Mouse (Mus musculus) liver, adult 10 weeks (tissue): ENCODE results near the gene Zfp14. TPM values are rescaled to one million over a fixed set of nuclear protein-coding genes. Genes with fewer than 3 reads are reported as not detected.

ENCODE experiments used
- polyA plus RNA-seq: library from polyadenylated mRNA; stranded (reverse); fragments of 350-450 nt; fragmentation: Illumina TruSeq; extraction: RNeasy Lipid Tissue Mini Kit (QIAGEN cat#74804); gene quantifications from one replicate; pipeline ENCODE4 v1.2.3, GENCODE M21; 2014; ENCODE audit warnings: low read depth, low replicate concordance

Gene Zfp14
- polyA plus RNA-seq, result 1.3 TPM

GRCm38 (mm10) chr7:30050882-30051548, at the start of gene Zfp14:
Gene Zfp14 (minus strand): TSS chr7:30051380.

GRCm38 (mm10) chr7:30094646-30095429, 43.7 kb upstream of the Zfp14 start, which contains the start of gene Zfp260:
Gene Zfp260 (plus strand): TSS chr7:30094777.

GRCm38 (mm10) chr7:30090092-30090969, 39.2 kb upstream of the Zfp14 start, which contains the start of the genes Gm26920 and Zfp566:
Gene Gm26920 (minus strand): TSS chr7:30090410.
Gene Zfp566 (minus strand): TSS chr7:30090527.

GRCm38 (mm10) chr7:30072146-30073028, 21.2 kb upstream of the Zfp14 start, which contains the start of gene Zfp82:
Gene Zfp82 (minus strand): TSS chr7:30072900.

Other genes with a start within 250 kb of the Zfp14 start
- 5.5 TPM for gene Zfp790, start 235.3 kb downstream of the Zfp14 start, polyA plus RNA-seq
- 2.9 TPM for gene Zfp940, start 197.7 kb downstream of the Zfp14 start, polyA plus RNA-seq
- 6.8 TPM for gene Zfp420, start 191.4 kb downstream of the Zfp14 start, polyA plus RNA-seq
- gene Zfp27, start 144.8 kb downstream of the Zfp14 start, polyA plus RNA-seq, result 2.3 TPM
- gene Zfp383, start 143.2 kb downstream of the Zfp14 start, polyA plus RNA-seq, result 5.3 TPM
- gene Zfp74, start 97.3 kb downstream of the Zfp14 start, polyA plus RNA-seq, result 3.9 TPM
- 4.3 TPM for gene Zfp568, start 67.4 kb downstream of the Zfp14 start, polyA plus RNA-seq
- not detected for gene Zfp82, start 21.5 kb upstream of the Zfp14 start, polyA plus RNA-seq
- not detected for gene Gm26920, start 39.0 kb upstream of the Zfp14 start, polyA plus RNA-seq
- gene Zfp566, start 39.1 kb upstream of the Zfp14 start, polyA plus RNA-seq, result 0.61 TPM
- 42.8 TPM for gene Zfp260, start 43.4 kb upstream of the Zfp14 start, polyA plus RNA-seq
- not detected for gene Zfp382, start 70.6 kb upstream of the Zfp14 start, polyA plus RNA-seq
- gene Zfp146, start 118.4 kb upstream of the Zfp14 start, polyA plus RNA-seq, result 14.9 TPM
- gene Cox7a1, start 132.8 kb upstream of the Zfp14 start, polyA plus RNA-seq, result not detected
- 38.4 TPM for gene Capns1, start 147.4 kb upstream of the Zfp14 start, polyA plus RNA-seq
- 3.8 TPM for gene Polr2i, start 180.6 kb upstream of the Zfp14 start, polyA plus RNA-seq
- 5.2 TPM for gene Tbcb, start 180.9 kb upstream of the Zfp14 start, polyA plus RNA-seq
- gene Ovol3, start 184.3 kb upstream of the Zfp14 start, polyA plus RNA-seq, result not detected
- not detected for gene Thap8, start 228.7 kb upstream of the Zfp14 start, polyA plus RNA-seq
- 0.42 TPM for gene Wdr62, start 229.0 kb upstream of the Zfp14 start, polyA plus RNA-seq
- 0.19 TPM for gene Clip3, start 240.3 kb upstream of the Zfp14 start, polyA plus RNA-seq